Mouse (Mus musculus) lung, adult 18-20 months (tissue): Measurements from ENCODE around the gene Fam53b.

Experiments
- DNase-seq, 2 experiments: peaks; one replicate each; pipeline ENCODE4 v3.0.0; 2022; ENCODE audit warnings: mixed read lengths in 2 of 2

Fam53b gene

GRCm38 (mm10) chr7:132703515-132704309 is 110.0 kb downstream of the Fam53b start:
- no peak for DNase-seq

GRCm38 (mm10) chr7:132702492-132703070 is 111.1 kb downstream of the Fam53b start:
- no peak for DNase-seq

- no peak for DNase-seq
Observed at GRCm38 (mm10) chr7:132702024-132702423, 111.7 kb downstream of the Fam53b start.

GRCm38 (mm10) chr7:132701412-132701811 is 112.3 kb downstream of the Fam53b start:
- DNase-seq, result peak; percentile 54 to 73

GRCm38 (mm10) chr7:132700107-132700506 is 113.6 kb downstream of the Fam53b start:
- no peak for DNase-seq

GRCm38 (mm10) chr7:132699639-132700038 is 114.0 kb downstream of the Fam53b start:
- DNase-seq, result no peak

GRCm38 (mm10) chr7:132699165-132699564 is 114.5 kb downstream of the Fam53b start:
- no peak for DNase-seq

GRCm38 (mm10) chr7:132698737-132699136 is 114.9 kb downstream of the Fam53b start:
- DNase-seq, result no peak

- DNase-seq, result no peak
Observed at GRCm38 (mm10) chr7:132697258-132697796, 116.4 kb downstream of the Fam53b start.

GRCm38 (mm10) chr7:132693561-132693960 is 120.1 kb downstream of the Fam53b start:
- DNase-seq, result no peak

GRCm38 (mm10) chr7:132692719-132693118 is 121.0 kb downstream of the Fam53b start:
- DNase-seq, result no peak

GRCm38 (mm10) chr7:132690716-132691472 is 122.8 kb downstream of the Fam53b start:
- no peak for DNase-seq

- no peak for DNase-seq
Observed at GRCm38 (mm10) chr7:132689722-132690121, 124.0 kb downstream of the Fam53b start.

- DNase-seq, result peak; percentile 54 to 57
Observed at GRCm38 (mm10) chr7:132688721-132689120, 125.0 kb downstream of the Fam53b start.

GRCm38 (mm10) chr7:132687897-132688296 is 125.8 kb downstream of the Fam53b start:
- no peak for DNase-seq

GRCm38 (mm10) chr7:132686515-132686914 is 127.2 kb downstream of the Fam53b start:
- no peak for DNase-seq

- no peak for DNase-seq
Observed at GRCm38 (mm10) chr7:132683923-132684322, 129.8 kb downstream of the Fam53b start.

- DNase-seq, result no peak
Observed at GRCm38 (mm10) chr7:132682901-132683300, 130.8 kb downstream of the Fam53b start.

- no peak for DNase-seq
Observed at GRCm38 (mm10) chr7:132682336-132682735, 131.3 kb downstream of the Fam53b start.

- no peak for DNase-seq
Observed at GRCm38 (mm10) chr7:132681831-132682230, 131.9 kb downstream of the Fam53b start.

- DNase-seq, result no peak
Observed at GRCm38 (mm10) chr7:132681296-132681695, 132.4 kb downstream of the Fam53b start.

- DNase-seq, result no peak
Observed at GRCm38 (mm10) chr7:132679549-132679948, 134.1 kb downstream of the Fam53b start.

GRCm38 (mm10) chr7:132679117-132679516 is 134.6 kb downstream of the Fam53b start:
- no peak for DNase-seq
